Mouse (Mus musculus) thymus, postnatal 25 days (tissue): ENCODE results near the gene Sspn.

Experiments used
- DNase-seq: peaks from one replicate; pipeline ENCODE4 v3.0.0; 2022

Gene Sspn

DNA sequence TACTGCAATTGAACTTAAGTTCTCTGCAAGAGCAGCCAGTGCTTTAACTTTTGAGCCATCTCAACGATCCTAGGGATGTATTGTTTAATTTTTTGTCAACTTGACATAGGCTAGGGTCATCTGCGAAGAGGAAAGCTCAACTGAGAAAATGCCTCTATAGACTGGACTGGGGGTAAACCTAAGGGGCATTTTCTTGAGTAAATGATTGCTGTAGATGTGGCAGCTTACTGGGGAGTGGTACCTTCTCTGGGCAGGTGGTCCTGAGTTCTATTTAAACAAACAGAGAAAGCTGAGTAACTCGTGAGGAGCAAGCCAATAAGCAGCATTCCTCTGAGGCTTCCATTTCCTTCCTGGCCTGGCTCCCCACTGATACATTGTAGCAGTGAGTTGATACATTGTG lies at the start of gene Sspn:
Gene Sspn, plus strand, starts transcription at position 301 of the 400 bp plus-strand sequence.
- no peak for DNase-seq

GRCm38 (mm10) chr6:145883010-145883409 lies 48.4 kb upstream of the Sspn start:
- DNase-seq: no peak

- DNase-seq: no peak
Observed at GRCm38 (mm10) chr6:145883668-145884067, 47.8 kb upstream of the Sspn start.

GRCm38 (mm10) chr6:145885069-145885468 lies 46.4 kb upstream of the Sspn start:
- DNase-seq: no peak

DNA sequence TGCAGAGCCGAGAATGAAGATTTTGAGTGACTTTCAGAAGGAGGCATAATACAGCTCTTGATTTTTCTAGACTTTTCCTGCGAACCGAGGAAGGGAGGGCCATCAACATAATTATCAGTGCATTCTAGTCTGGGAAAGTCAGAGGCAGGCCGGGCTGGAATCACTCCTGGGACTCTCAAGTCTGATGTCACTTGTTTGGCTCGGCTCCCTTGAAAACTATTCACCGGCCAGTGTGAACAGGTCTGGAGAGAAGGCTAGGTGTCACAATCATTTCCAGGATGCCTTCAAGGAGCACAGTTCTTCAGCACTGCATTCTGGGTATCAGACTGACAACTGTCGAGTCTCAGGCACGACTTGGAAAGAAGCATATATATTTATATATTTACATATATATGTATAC lies 45.2 kb upstream of the Sspn start:
- no peak for DNase-seq

GRCm38 (mm10) chr6:145887719-145888118 lies 43.7 kb upstream of the Sspn start:
- DNase-seq: no peak

DNA sequence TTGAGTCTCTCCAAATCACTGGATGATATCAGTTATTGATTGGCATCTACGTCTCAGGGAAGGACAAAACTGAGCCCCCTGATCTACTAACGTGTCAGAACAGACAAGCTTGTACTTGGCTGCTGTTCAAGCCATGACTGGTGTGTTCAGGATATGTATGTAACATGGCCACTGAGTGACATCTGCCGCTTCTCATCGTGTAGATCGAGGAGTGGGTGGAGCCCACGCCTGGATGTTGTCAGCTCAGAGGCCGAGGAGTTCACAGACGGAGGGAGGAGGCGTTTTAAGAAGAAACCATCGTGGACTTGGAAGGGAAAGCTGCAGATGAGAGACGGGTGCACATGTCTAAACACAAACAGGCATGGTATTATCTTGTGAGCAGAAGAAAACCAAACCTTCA lies 39.5 kb upstream of the Sspn start:
- no peak for DNase-seq

GRCm38 (mm10) chr6:145892381-145893265 lies 38.8 kb upstream of the Sspn start:
- DNase-seq: no peak

- no peak for DNase-seq
Observed at GRCm38 (mm10) chr6:145893366-145894021, 37.9 kb upstream of the Sspn start.

DNA sequence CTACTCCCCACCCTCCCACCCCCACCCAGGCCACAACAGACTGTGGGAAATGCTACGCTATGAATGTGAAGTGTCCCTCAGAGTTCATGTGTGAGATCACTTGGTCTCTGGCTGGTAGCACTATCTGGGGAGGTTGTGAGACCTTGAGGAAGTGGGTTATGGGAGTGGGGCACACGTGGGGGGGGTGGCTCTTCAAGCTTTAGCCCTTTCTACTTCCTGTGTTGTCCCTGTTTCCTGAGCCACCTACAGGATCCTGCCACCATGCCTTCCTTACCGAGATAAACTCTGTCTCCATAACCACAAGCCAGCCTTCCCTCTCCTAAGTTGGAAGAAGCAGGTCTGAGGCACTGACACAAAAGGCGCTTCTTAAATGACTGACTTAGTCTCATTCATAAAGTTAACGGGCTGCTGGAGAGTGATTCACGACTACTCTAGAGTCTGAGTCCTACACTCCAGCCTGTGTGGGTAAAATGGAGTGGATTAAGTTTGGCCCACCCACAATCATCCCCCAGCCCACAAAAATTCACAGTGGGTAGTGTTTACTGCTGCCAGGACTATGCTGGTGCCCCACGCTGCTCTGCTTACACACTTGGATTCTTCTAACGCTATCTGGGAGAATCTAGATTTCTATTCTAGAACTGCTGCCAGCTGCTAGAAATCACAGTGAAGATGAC lies 36.6 kb upstream of the Sspn start:
- peak; percentile 39 for DNase-seq

- no peak for DNase-seq
Observed at GRCm38 (mm10) chr6:145904169-145904568, 27.3 kb upstream of the Sspn start.

- DNase-seq: no peak
Observed at GRCm38 (mm10) chr6:145904616-145905015, 26.8 kb upstream of the Sspn start.

DNA sequence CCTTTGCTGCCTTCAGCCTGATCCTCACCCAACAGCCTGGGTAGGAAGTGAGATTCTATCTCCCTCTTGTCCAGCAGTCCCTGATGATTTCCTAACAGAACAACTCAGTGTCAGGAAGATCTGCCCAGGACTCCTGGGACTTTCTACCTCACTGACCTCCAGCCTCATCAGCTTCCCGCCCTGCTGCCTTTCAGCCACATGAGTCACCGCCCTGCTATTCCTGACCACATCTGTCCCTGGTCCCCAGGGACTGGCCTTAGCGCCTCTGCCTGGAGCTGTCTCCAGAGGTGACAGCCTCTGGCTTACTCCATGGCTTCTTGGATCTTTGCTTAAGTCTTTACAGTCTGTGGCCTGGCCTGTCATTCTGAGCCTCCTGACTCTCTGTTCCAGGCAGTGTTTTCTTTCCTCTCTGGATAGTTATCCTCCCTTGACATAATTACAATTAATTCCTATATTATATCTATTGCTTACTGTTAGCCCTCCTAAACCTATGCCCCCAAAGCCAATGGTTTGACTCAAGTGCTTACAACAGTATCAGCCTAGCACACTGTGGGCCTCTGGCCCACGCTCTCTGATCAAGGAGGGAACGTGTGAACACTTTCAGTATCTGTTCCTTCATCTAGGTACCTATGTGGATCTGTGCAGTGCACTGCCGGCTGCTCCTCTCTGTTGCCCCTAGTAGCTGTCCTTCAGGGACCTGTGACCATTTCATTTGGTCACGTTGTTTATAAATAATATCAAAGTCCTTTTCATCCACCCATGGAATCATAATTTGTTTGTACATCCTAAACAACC lies 25.1 kb upstream of the Sspn start:
- no peak for DNase-seq

GRCm38 (mm10) chr6:145909943-145910342 lies 21.5 kb upstream of the Sspn start:
- DNase-seq: no peak

DNA sequence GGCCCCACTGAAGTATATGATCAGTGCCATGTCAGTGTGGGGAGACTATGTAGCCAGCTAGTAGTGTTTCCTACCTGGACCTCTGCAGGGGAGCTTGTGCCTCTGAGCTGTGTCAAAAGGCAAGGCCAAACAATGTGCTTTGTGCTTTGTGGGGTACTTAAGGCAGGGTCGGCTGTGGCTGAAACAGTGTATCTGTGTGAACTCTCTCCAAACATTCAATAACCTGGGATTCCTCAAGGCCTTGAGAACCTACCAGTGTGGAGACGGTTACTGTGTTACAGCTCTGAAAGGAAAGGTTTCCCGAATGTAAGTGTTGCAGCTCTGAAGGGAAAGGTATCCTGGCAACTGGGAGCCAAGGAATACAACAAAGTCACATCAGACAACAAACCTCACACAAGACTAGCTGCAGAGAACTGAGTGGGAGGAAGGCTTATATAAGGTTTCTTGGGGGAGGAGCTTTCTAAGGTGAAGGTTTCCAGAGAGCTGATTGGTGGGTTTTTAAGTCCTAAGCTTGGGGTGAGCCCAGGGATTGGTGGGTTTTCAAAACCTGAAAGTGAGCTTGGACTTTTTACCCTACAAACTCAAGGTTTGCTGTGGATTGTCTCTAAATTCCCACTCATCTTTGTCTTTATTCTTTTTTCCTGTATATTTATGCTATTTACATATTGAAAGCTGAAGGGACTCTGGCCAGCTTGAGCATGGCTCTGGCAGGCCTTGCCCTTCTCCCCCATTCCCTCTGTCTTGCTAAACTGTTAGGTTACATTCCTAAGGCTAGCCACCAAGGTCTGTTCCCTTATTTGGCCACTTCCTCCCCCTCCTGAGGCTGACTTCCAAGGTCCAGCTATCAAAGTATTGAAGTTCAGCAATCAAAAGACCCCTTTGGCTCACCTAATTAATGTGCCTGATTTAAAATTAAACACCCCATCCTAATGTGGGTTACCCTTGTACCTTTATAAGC lies 20.7 kb upstream of the Sspn start:
- no peak for DNase-seq

DNA sequence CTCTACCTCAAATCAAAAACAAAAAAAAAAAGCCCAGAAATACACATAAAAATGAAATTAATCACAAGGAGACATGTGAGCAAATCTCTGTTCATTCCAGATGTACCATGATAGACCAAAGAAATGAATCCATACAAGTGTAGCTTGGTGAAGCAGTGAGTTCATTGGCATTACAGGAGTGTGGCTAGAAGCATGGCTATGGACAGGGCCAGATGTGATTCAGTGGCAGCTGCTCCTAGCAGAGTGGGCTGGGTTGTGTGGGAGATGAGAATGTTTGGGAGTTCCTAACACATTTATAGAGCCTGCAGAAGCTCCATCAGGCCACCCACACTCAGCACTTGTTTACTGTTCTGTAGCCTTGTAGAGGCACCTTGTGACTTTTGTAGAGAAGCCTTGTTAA lies 19.2 kb upstream of the Sspn start:
- no peak for DNase-seq

DNA sequence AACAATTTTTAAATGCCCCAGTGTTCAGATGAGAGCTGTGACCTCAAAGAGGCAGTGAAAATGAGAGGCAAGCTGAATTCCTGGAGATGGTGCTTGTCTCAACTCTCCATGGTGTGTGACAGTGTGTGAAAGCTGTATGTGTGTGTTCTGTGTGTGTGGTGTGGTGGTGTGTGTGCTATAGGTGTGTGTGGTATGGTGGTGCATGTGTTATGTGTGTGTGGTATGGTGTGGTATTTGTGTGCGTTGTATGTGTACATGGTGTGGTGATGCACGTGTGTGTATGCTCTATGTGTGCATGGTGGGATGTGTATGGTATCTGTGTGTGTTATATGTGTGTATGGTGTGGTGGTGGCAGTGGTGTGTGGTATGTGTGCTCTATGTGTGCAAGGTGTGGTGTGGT lies 16.0 kb upstream of the Sspn start:
- no peak for DNase-seq

- no peak for DNase-seq
Observed at GRCm38 (mm10) chr6:145916401-145916800, 15.0 kb upstream of the Sspn start.

DNA sequence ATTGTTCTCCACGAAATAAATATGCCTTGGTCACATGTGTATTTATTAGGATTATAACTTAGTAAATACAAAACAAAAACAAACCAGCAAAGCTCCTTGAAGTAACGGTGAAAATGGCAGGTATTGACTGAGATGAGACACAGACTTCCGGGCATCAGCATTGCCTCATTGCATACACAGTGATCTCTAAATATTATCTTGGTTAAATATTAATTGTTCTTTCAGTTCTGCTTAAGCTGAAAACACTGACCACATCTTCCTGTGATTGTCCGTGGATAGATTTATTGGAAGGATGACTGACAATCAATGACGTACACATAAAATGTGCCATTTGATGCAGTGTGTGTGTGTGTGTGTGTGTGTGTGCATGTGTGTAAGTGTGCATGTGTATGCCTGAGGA lies 13.2 kb upstream of the Sspn start:
- DNase-seq: no peak

GRCm38 (mm10) chr6:145923594-145923993 lies 7.8 kb upstream of the Sspn start:
- DNase-seq: no peak

GRCm38 (mm10) chr6:145934001-145934696 lies 2.7 kb downstream of the Sspn start:
- no peak for DNase-seq
